Mouse (Mus musculus): ENCODE measurements around the gene Ms4a4d.
"Not testable (repeated sequence)": the region's sequence is repeated elsewhere in the genome, so short reads cannot be mapped to it uniquely, and the experiment has no call there.

Gene Ms4a4d

DNA sequence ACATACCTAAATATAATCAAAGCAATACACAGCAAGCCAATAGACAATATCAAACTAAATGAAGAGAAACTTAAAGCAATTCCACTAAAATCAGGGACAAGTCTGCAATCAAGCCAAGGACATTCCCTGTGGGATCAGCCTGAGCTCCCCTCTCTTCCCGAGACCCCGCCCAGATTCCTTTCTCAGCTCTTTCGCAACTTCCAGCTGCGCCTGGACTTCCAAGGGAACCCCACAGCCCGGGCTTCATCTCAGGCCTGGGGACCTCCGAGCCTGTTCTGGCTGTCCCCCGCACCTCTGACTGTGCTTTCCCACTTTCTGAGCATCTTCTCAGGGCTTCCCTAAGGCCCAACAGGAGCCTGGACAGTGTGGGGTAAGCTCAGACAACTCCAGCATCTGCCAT lies at the start of gene Ms4a4d:
Ms4a4d (plus strand) TSS at position 209 of the 400 bp plus-strand sequence.
- no peak for DNase-seq (ENCODE audit: low spot score)

DNA sequence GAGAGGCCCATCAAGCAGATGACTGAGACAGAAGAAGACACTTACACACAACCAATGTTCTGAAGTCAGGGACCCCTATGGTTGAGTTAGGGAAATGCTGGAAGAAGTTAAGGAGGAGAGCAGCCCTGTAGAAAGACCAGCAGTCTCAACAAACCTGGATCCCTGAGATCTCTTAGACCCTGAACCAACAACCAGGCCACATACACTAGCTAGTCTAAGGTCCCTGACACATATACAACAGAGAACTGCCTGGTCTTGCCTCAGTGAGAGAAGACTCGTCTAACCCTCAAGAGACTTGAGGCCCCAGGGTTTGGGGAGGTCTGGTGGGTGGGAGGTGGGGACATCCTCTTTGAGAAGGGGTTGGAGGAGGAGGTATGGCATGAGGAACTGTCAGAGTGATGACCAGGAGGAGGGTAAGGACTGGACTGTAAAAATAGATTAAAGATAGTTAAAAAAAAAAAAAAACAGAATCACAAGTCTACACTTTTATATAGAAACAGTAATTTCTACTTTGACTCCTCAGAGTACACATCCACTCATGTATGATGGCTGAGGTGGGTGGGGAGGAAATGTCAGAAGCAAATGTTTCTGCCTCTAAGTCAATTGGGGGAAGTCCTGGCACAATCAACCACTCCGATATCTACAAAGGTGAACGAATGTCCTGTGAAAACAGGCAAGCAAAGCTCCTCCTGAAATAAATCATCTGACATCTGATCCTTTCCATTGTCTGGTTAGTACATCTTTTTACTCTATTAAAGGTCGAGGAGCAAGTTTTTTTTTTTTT lies 45.0 kb upstream of the Ms4a4d start:
- no peak for DNase-seq (ENCODE audit: low spot score)

DNA sequence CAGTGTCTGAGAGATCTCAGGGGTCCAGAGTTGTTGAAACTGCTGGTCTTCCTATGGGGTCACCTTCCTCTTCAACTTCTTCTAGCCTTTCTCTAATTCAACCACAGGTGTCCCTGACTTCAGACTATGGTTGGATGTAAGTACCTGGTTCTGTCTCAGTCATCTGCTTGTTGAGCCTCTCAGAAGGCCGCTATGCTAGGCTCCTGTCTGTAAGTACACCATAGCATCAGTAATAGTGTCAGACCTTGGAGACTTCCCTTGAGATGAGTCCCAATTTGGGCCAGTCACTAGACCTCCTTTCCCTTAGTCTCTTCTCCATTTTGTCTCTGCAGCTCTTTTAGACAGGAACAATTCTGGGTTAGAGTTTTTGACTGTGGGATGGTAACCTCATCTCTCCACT lies 43.9 kb upstream of the Ms4a4d start:
- no peak for DNase-seq (ENCODE audit: low spot score)

DNA sequence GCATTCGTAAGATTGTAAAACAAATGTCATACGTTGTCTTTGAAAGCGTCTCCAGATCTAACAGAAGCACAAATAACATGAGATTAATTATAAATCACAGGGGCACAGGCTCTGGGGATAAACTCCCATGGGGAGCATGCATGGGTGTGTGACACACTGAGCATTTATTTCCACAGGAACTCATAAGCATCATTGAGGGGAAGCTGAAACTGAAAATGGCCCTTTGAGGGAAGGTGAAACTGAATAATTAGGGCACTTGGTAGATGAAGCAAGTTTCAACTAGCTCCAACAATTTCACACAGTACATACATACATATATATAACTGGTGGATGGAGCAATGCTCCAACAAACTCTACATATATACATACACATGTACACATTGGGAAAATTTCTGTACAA lies 42.1 kb upstream of the Ms4a4d start:
- DNase-seq (ENCODE audit: low spot score) = no peak

DNA sequence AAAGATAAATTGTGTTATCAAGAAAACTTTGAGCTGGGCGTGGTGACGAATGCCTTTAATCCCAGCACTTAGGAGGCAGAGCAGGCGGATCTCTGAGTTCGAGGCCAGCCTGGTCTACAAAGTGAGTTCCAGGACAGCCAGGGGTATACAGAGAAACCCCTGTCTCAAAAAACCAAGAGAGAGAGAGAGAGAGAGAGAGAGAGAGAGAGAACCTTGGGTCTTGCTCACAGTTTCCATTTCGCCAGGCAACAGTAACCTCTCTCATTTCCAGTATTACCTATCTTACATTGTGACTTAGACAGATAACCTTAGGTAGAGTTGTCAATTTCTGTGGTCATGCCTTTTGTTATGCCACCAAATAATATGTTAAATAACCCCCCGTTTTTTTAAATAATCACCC lies 40.2 kb upstream of the Ms4a4d start:
- DNase-seq (ENCODE audit: low spot score) = no peak

DNA sequence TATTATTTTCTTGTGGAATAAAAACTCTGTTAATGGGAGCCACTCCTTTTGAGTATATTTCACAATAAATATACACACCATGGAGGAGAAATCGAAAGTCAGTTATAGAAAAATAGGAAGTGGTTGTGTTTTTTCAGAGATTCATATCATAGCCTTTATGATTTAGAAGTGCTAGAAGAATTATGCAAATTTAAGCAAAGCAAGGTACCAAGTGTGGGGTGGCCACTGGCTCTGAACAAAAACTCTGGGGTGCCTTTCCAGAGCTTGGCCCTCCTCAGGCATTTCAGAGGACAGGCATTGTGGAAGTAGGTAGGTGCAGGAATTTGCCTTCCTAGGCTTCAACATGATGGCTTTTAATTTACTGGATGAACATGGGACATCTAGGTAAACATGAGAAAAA lies 39.3 kb upstream of the Ms4a4d start:
- not testable (repeated sequence) for DNase-seq (ENCODE audit: low spot score)

DNA sequence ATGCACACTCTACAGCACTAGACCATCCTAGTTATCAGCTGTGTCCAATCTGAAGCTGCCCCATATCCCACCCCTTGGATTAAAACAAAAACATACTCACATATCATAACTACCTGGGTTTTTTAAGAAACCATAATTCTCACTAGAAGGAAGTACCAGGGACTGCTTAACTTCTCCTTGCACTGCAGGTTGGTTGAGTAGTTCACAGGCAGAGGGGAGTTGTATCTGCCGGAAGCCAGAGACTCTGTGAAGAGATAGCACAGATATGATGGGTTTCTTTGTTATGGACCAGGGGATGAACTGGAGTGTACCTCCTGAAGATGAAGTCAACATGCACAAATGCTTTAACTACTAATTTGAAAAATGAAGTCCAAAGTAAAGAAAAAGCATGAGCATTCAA lies 35.8 kb upstream of the Ms4a4d start:
- DNase-seq (ENCODE audit: low spot score) = no peak

DNA sequence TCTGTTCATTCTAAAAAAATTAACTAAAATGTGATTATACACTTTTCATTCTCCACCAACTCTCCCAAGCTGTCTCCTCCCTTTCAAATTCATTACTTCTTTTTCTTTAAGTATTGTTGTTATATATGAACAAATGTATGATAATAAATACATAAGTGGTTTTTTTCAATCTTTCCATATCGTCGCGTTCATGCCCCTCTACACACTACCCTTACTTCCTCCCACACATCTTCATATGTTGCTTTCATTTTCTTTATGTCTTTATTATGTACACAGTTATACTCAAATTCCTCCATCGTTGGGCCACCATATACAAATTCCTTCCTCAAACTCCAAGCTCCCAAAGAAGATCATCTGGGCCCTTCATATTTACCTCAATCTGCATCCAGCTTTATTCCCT lies 35.3 kb upstream of the Ms4a4d start:
- DNase-seq (ENCODE audit: low spot score) = no peak

DNA sequence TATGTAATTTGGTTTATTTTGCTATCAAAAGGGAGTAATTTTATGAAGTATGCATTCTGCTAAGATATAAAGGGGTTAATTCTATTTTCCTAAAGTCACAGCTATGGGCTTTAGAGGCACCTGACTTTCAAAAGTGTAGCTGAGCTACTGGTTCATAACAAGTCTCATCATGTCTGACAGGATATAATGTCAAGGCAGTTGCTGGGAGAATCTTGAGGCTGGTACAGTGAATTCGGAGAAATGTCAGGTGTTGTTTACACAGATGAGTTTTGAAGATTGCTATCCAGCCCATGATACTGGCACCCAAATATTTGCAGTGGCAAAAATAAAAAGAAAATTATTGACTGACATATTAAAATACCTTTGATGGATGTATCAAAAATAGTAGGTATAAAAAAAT lies 31.7 kb upstream of the Ms4a4d start:
- DNase-seq (ENCODE audit: low spot score) = no peak

DNA sequence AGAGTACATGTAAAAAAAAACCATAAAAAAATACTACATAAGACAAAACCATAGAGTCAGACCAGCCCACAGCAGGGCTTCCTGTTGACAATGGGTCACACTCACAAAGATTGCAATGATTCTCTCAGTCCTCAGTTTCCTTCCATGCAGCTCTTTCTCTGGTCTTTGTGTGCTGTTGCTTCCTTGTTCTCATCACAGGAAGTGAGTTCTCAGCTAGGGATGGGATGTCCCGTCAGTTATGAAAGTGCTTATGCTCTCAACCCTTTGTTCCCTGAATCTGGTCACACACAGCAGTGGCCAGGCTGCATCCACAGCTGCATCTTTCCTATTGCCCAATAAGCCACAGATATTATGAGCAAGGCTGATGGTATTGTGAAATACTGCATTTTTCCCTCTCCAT lies 23.1 kb upstream of the Ms4a4d start:
- no peak for DNase-seq (ENCODE audit: low spot score)

DNA sequence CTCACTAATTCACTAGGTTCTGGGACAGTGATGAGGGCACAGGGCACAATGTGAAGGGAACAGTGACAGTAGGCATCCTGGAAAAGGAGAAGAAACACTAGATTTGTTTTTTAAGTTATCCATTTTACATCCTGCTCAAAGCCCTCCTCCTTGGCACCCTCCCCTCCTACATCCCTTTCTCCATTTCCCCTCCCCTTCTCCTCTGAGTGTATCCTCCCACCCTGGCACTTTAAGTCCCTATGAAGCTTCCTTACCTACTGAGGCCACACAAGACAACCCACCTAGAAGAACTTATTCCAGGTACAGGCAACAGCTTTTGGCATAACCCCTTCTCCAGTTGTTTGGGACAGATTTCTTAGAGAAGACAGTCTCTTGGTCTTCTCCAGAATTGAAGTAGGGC lies 20.4 kb upstream of the Ms4a4d start, which contains the start of gene Ms4a6b:
Ms4a6b (plus strand) TSS at position 267 of the 400 bp plus-strand sequence.
- DNase-seq (ENCODE audit: low spot score) = no peak

DNA sequence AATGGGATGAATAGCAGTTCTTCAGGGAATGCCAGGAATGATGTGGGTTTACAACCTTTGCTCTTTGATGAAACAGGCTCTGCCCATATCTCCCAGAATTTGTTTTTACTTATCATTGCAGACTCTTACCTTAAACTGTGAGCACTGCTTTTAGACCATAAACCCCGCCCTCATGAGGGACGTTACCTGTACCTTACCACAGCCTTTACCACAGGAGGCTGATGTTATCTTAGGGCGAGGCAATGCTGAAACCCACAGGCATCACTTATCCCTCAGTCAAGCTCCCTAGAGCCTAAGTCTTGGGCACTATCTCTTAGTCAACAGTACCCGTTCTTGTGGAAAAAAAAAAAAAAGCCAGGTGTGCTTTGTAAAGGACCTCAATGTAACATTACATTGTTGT lies 19.8 kb upstream of the Ms4a4d start:
- no peak for DNase-seq (ENCODE audit: low spot score)

DNA sequence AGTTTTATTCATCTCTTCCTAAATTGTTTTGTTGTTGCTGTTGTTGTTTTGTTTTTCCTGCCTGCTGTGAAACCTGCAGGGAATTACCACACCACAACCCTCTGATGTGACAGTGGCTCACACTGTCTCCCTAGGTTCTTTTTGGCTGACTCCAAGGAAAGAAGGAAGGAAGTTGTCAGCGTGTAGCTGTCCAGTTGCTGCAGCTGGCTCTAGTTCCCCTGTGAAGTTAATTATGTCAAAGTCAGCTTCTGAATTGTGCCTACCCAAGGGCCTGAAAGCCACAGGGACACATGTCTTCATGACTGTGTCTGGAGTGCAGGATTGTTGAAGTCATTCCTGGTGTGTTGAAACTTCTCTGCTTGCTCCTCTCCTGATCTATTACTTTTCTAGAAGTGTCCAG lies 19.2 kb upstream of the Ms4a4d start:
- peak; percentile 10 for DNase-seq (ENCODE audit: low spot score)

DNA sequence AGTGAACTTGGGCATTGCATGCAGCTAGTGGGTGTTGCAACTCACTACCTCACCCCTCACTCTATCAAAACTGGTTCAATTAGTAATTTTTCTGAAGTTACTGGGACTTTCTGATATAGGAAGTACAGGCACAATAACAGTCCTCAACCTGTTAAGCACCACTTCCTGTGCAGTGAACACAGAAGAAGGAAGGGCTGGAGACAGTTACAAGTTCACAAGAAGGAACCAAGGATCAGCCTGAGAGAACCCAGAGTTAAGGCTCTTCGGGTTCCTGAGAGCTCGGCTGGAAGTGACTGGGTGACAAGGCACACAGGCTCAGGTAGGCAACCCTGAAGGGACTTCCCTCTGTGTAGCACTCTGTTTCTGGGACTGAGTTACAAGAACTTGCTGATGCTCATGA lies 18.2 kb upstream of the Ms4a4d start:
- DNase-seq (ENCODE audit: low spot score) = not testable (repeated sequence)

DNA sequence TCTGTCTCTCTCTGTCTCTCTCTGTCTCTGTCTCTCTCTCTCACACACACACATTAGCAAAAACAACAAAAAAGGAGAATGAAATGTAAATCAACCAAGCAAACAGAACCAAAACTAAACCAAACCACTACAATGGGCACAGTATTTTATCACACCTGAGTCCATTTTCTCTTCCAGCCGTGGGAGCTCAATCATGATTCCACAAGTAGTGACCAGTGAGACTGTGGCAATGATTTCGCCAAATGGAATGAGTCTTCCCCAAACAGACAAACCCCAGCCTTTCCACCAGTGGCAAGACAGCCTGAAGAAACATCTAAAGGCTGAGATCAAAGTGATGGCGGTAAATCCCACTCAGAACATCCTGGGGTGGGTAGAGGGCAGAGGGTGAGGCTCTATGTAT lies 16.5 kb upstream of the Ms4a4d start:
- DNase-seq (ENCODE audit: low spot score) = no peak

DNA sequence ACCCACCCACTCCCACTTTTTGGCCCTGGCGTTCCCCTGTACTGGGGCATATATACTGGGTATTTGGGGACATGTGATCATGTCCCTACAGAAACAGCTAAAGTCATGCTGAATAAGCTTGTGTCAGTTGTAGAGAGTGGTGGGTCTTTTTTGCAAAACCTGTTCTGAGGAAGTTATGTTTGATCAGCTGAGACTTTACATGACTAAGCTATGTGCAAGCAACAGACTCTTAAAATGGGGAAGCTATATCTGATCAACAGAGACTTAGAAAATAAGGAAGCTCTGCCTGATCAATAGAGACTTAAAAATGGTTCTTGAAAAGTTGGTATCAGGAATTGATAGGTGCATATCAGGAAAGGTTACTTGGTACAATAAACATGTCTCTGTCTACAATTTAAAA lies 3.2 kb upstream of the Ms4a4d start:
- DNase-seq (ENCODE audit: low spot score) = no peak

DNA sequence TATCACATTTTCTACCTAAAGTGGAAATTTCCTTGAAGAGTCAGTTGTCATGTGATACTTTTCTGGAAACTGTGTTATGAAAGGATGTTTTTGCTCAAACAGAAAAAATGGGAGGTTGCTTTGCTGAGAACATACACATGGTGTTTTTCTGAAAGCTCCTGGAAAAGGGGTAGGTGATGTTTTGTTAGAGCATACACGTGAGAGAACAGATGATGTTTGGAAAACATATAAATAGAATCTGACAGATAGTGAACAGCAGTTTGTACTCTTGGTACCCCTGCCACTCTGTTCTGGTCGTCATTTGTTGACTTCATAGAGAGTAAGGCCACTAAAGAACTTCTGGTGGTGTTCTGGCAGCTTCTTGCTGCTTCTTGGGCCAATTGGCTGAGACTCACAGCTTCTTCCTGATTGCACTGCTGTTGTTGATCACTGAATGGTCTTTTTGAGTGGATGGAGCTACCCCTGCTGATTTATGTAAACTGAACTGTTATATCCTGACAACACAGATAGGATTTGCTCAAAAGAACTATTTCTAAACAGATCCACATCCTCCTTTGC lies 2.6 kb upstream of the Ms4a4d start:
- DNase-seq (ENCODE audit: low spot score) = no peak

DNA sequence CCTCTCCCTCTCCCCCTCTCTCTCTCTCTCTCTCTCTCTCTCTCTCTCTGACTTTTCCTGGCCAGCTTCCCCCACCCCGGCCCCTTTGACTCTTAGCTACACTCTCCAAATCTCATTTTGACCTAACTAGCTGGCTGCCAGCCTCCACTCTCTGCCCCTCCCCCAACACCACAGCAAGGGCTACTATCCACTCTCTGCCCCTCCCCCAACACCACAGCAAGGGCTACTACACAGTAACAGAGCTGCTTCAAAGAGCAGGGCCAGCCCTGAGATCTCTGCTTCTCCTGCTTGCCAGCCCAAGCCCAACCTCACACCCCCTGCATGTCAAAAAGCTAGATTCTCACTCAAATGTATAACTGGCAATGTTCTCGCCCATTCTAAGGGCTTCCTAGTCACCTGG lies 735 bp downstream of the Ms4a4d start:
- DNase-seq (ENCODE audit: low spot score) = no peak

DNA sequence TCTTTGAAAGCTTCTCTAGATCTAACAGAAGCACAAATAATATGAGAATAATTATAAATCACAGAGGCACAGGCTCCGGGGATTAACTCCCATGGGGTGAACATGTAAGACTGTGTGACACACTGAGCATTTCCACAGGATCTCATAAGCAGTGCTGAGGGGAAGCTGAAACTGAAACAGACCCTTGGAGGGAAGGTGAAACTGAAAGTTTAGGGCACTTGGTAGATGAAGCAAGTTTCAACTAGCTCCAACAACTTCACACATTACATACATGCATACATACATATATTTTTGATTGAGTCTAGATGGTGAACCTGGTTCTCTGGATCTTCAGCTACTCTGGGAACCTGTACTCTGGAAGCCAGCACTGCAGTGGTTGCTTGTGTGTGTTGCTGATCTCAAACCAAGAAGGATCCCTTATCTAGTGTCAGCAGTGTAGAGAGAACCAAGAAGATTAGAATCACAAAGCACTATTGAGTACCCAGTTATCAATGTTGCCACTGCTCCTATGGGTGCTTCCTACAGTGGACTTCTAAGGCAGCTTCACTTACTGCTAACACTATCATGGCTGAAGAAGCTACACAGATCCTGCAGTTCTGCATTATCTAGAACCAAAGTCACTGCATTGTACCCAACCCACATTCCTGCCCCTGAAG lies 3.7 kb downstream of the Ms4a4d start:
- DNase-seq (ENCODE audit: low spot score) = not testable (repeated sequence)

DNA sequence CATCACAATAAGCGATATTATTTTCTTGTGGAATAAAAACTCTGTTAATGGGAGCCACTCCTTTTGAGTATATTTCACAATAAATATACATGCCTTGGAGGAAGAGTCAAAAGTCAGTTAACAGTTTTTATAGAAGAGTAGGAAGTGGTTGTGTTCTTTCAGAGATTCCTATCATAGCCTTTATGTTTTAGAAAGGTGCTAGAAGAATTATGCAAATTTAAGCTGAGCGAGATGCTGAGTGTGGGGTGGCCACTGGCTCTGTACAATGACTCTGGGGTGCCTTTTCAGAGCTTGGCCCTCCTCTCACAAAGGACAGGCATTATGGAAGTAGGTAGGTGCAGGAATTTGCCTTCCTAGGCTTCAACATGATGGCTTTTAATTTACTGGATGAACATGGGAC lies 7.8 kb downstream of the Ms4a4d start:
- not testable (repeated sequence) for DNase-seq (ENCODE audit: low spot score)

DNA sequence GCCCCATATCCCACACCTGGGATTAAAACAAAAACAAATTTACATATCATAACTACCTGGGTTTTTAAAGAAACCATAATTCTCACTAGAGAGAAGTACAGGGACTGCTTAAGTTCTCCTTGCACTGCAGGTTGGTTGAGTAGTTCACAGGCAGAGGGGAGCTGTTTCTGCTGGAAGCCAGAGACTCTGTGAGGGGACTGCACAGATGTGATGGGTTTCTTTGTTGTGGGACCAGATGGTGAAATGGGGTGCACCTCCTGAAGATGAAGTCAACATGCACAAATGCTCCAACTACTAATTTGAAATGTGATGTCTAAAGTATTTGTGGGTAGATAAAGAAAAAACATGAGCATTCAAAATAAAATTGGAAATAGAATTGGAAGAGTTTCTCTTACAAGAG lies 11.3 kb downstream of the Ms4a4d start:
- no peak for DNase-seq (ENCODE audit: low spot score)

DNA sequence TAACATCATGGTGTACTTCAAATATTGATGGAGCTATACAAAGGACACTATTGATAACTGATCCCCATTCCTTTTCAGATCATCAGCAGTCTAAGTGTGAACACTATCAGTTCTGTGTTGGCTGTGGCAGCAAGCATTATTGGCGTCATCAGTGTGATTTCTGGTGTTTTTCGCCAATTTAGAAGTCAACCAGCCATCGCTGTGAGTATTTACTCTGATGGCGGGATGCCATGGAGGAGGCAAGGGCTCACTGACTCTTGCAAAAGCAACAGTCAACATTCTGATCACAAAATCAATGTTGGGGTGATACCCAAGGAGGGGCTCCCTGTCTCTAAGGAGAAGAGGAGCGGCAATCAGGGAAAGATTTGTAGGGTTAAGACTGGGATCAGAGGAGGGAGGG lies 18.1 kb downstream of the Ms4a4d start:
- no peak for DNase-seq (ENCODE audit: low spot score)

DNA sequence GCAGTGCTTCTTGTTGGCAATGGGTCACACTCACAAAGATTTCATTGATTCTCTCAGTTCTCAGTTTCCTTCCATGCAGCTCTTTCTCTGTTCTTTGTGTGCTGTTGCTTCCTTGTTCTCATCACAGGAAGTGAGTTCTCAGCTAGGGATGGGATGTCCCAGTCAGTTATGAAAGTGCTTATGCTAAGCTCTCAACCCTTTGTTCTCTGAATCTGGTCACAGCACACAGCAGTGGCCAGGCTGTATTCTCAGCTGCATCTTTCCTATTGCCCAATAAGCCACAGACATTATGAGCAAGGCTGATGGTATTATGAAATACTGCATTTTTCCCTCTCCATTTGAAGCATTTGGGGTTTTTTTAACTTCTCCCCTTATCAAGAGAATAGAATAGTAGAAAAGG lies 23.0 kb downstream of the Ms4a4d start:
- DNase-seq (ENCODE audit: low spot score) = not testable (repeated sequence)

All from layer of hippocampus, adult 11-12 months (tissue).